Mouse (Mus musculus) liver, postnatal 0 days (tissue): ENCODE results near the gene Hoxb2. TPM values are rescaled to one million over a fixed set of nuclear protein-coding genes. Genes with fewer than 3 reads are reported as not detected.

Experiments
- ATAC-seq: fragments of 200-750 bp; cut with Nextera tagmentation; 2 replicates; pipeline ENCODE4 v1.8.0; 2017; ENCODE audit warnings: mild to moderate bottlenecking, moderate library complexity
- DNase-seq: peaks from one replicate; pipeline ENCODE4 v3.0.0-alpha.2; 2016
- H3K27ac ChIP-seq: fragments of 300-500 bp; sonication (generic); 2 replicates; pipeline ENCODE4 v1.5.1; 2014; ENCODE audit warnings: antibody characterized with exemption, moderate library complexity, mild to moderate bottlenecking, low read depth
- H3K27me3 ChIP-seq: fragments of 300-500 bp; sonication (generic); 2 replicates; pipeline ENCODE4 v1.6.1; 2014; ENCODE audit warnings: low read length, control low read depth, mixed read lengths; ENCODE audit not compliant: insufficient read depth
- H3K36me3 ChIP-seq: fragments of 300-500 bp; sonication (generic); replicated peaks from 2 replicates; pipeline ENCODE4 v1.6.1; 2014; ENCODE audit warnings: mild to moderate bottlenecking, control low read depth, low read length, moderate library complexity, mixed read lengths; ENCODE audit not compliant: insufficient read depth
- H3K4me1 ChIP-seq: fragments of 300-500 bp; sonication (generic); 2 replicates; pipeline ENCODE4 v1.6.1; 2014; ENCODE audit warnings: antibody characterized with exemption, mild to moderate bottlenecking, control low read depth; ENCODE audit not compliant: insufficient read depth
- H3K4me2 ChIP-seq: fragments of 300-500 bp; sonication (generic); 2 replicates; pipeline ENCODE4 v1.6.1; 2014; ENCODE audit warnings: low read depth, mild to moderate bottlenecking, low read length, moderate library complexity, mixed read lengths
- H3K4me3 ChIP-seq: fragments of 300-500 bp; sonication (generic); 2 replicates; pipeline ENCODE4 v1.5.1; 2014; ENCODE audit warnings: low read depth, low read length
- H3K9ac ChIP-seq: fragments of 300-500 bp; sonication (generic); replicated peaks from 2 replicates; pipeline ENCODE4 v1.6.1; 2014; ENCODE audit warnings: mild to moderate bottlenecking, moderate library complexity
- H3K9me3 ChIP-seq: fragments of 300-500 bp; sonication (generic); 2 replicates; pipeline ENCODE4 v1.6.1; 2016; ENCODE audit warnings: mild to moderate bottlenecking, control low read depth, low read length, mixed read lengths
- CTCF ChIP-seq: sonication (generic); IDR thresholded peaks from 2 replicates; pipeline ENCODE4 v1.5.1; 2016; ENCODE audit warnings: antibody characterized with exemption, low read depth
- EP300 ChIP-seq: IDR thresholded peaks from 2 replicates; pipeline ENCODE4 v1.6.1; 2016; ENCODE audit warnings: antibody characterized with exemption, low read depth, mild to moderate bottlenecking
- WGBS: fragments of 180-500 bp; shearing (Covaris S2); extraction: QIAGEN DNeasy Blood & Tissue Kit; methylation state at CpG from one replicate; pipeline ENCODE4 v1.1.7; 2014; ENCODE audit not compliant: insufficient replicate concordance; 5-methylcytosine and 5-hydroxymethylcytosine counted together
- polyA plus RNA-seq: library from polyadenylated mRNA; unstranded; fragments of >200 nt; fragmentation: Nextera tagmentation; extraction: Ambion mirVana; gene quantifications from 2 replicates; pipeline ENCODE4 v1.2.1, GENCODE M21; 2015

The Hoxb2 gene
- polyA plus RNA-seq, 1 experiment from 2014 or later = 0.67 TPM

- no peak overlapping the region for H3K4me2 ChIP-seq
- no peak overlapping the region for H3K27ac ChIP-seq
- WGBS = 55% methylated on average over 6 of the region's 6 CpGs
- no peaks in the 10 kb centered on the region for H3K4me1 ChIP-seq
- H3K9ac ChIP-seq = no peak overlapping the region
- no peak for TF ChIP-seq EP300
- TF ChIP-seq CTCF = no peak
- H3K27me3 ChIP-seq = peaks cover 94% of the 10 kb centered on the region
- H3K36me3 ChIP-seq = no peaks in the 10 kb centered on the region
- ATAC-seq = no peak
- no peak for DNase-seq
- H3K4me3 ChIP-seq = no peak overlapping the region
- no peaks in the 10 kb centered on the region for H3K9me3 ChIP-seq
Observed at GRCm38 (mm10) chr11:96305505-96306182, 44.7 kb upstream of the Hoxb2 start.

- ATAC-seq (no peak), DNase-seq (no peak)
- no peaks in the 10 kb centered on the region for H3K9me3 ChIP-seq
- no peak overlapping the region for H3K4me2 ChIP-seq
- H3K4me3 ChIP-seq = no peak overlapping the region
- H3K4me1 ChIP-seq = peaks cover 4% of the 10 kb centered on the region; the same call in 1 of the 2 replicates
- no peak overlapping the region for H3K9ac ChIP-seq
- 44% methylated on average over 7 of the region's 7 CpGs for WGBS
- no peak overlapping the region for H3K27ac ChIP-seq
- no peak for TF ChIP-seq EP300
- TF ChIP-seq CTCF = no peak
- H3K36me3 ChIP-seq = no peaks in the 10 kb centered on the region
- H3K27me3 ChIP-seq = peaks cover 94% of the 10 kb centered on the region
Observed at GRCm38 (mm10) chr11:96306183-96306907, 44.0 kb upstream of the Hoxb2 start.

GRCm38 (mm10) chr11:96306908-96307269 lies 43.4 kb upstream of the Hoxb2 start:
- Histone ChIP-seq H3K27ac (no peak overlapping the region), H3K27me3 (peaks cover 94% of the 10 kb centered on the region), H3K9me3 (no peaks in the 10 kb centered on the region), H3K4me1 (peaks cover 7% of the 10 kb centered on the region), H3K36me3 (no peaks in the 10 kb centered on the region), H3K9ac (no peak overlapping the region), H3K4me3 (no peak overlapping the region), H3K4me2 (no peak overlapping the region)
- no peak for DNase-seq
- 21% methylated on average over 13 of the region's 13 CpGs for WGBS
- TF ChIP-seq CTCF (no peak), EP300 (no peak)
- ATAC-seq = no peak

DNA sequence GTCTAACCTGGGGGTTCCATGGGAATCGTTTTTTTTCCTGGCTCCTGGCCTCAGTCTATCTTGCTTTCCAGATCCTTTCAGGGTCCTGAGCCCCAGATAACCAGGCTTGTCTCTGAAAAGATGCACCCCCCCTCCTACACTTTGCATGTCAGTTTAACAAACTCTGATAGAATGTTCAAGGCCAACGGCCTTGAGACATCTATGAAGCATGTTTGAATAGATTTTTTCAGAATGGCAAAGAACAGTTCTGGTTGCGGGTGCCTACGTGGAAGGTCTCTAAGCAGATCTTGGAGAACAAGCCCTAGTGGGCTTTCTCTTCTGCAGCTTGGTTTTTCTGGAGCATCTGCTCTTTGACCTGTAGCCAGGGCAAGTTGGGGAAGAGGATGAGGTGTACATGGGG lies 41.6 kb upstream of the Hoxb2 start:
- Histone ChIP-seq H3K27me3 (peaks cover 94% of the 10 kb centered on the region), H3K4me2 (no peak overlapping the region), H3K36me3 (no peaks in the 10 kb centered on the region), H3K9ac (no peak overlapping the region), H3K4me1 (peaks cover 8% of the 10 kb centered on the region), H3K27ac (no peak overlapping the region), H3K9me3 (no peaks in the 10 kb centered on the region), H3K4me3 (no peak overlapping the region)
- WGBS = 44% methylated on average over 4 of the region's 4 CpGs
- DNase-seq = no peak
- ATAC-seq = no peak
- TF ChIP-seq EP300 = no peak

DNA sequence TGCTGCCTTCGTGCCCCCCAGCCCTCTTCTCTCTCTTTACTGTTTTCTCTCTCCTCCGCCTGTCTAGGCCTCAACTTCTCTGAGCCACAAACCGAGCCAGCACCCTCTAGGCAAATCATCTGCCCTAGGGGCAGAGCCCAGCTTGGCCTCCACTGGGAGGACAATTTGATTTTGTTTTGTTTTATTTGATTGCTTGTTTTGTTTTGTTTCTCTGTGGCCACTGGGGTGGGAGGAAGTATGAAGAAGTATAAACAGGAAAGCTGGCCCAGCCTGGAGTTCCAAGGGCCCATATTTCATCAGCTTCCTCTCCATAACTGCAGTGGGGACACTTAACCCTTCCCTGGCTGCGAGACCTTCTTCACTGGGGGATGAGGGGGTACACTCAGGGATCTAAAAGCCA lies 41.0 kb upstream of the Hoxb2 start:
- peaks cover 8% of the 10 kb centered on the region for H3K4me1 ChIP-seq
- ATAC-seq (no peak), DNase-seq (no peak)
- H3K9ac ChIP-seq = no peak overlapping the region
- H3K4me3 ChIP-seq = no peak overlapping the region
- 24% methylated on average over 4 of the region's 4 CpGs for WGBS
- no peaks in the 10 kb centered on the region for H3K9me3 ChIP-seq
- H3K27me3 ChIP-seq = peaks cover 94% of the 10 kb centered on the region
- H3K4me2 ChIP-seq = no peak overlapping the region
- TF ChIP-seq CTCF (no peak), EP300 (no peak)
- H3K36me3 ChIP-seq = no peaks in the 10 kb centered on the region
- H3K27ac ChIP-seq = no peak overlapping the region

DNA sequence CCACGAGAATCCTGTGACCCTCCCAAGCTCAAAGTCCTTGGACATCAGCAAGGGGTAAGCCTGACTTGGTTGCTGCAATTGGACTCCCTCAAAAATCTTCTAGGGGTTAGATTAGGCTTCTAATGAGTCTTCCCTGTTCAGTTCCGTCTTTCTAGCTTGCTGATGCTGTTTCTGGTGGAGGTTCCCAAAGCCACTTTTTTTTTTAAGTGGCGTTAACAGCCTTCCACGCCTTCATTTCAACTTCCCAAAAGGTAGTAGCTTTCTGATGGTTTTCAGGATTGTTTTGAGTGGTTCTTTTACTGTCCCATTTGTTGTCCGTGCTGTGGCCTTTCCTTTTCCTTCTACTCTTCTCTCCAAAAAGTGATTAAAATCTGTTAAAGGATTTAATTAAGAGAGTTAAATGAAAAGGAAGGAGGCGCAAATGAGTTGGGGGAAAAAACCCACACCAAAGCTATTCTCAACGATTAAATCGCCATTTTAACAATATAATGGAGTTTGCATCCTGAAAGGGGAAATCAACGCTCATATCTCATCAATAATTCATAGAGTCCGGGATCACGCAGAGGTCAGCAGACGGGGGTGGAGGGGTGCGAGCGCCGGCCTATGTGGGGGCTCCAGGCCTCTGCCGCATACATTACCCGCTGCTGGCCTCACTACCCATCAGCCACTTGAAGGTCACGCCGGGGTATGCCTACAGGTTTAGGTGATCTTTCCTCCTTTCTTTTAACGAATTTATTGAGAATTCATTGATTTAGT lies 40.0 kb upstream of the Hoxb2 start:
- no peak overlapping the region for H3K4me3 ChIP-seq
- H3K27me3 ChIP-seq = peaks cover 95% of the 10 kb centered on the region
- peak overlapping the region; percentile 66 for H3K4me2 ChIP-seq
- no peak overlapping the region for H3K27ac ChIP-seq
- no peak overlapping the region for H3K9ac ChIP-seq
- 33% methylated on average over 20 of the region's 20 CpGs for WGBS
- ATAC-seq = no peak
- no peaks in the 10 kb centered on the region for H3K9me3 ChIP-seq
- peaks cover 8% of the 10 kb centered on the region for H3K4me1 ChIP-seq
- no peak for TF ChIP-seq CTCF
- no peak for TF ChIP-seq EP300
- no peak for DNase-seq
- H3K36me3 ChIP-seq = no peaks in the 10 kb centered on the region
